Mouse (Mus musculus) olfactory bulb, adult 2 months (tissue): ENCODE measurements around the gene Inpp5a.

Experiments
- CTCF ChIP-seq: fragments of 200-500 bp; IDR thresholded peaks from 2 replicates; pipeline ENCODE4 v1.5.1; 2012; ENCODE audit warnings: low read depth, mild to moderate bottlenecking, low read length, moderate library complexity; ENCODE audit not compliant: insufficient read depth
- POLR2A ChIP-seq: fragments of 200-500 bp; IDR thresholded peaks from 2 replicates; pipeline ENCODE4 v1.6.1; 2012; ENCODE audit warnings: mild to moderate bottlenecking, low read depth, low read length, moderate library complexity; ENCODE audit not compliant: insufficient read depth

GRCm38 (mm10) chr7:139540601-139541000 lies 151.7 kb downstream of the Inpp5a start:
- no peak for TF ChIP-seq CTCF
- no peak for TF ChIP-seq POLR2A
